Mouse (Mus musculus) myocyte (in vitro differentiated cells): ENCODE data around the gene Scly. TPM values are rescaled to one million over a fixed set of nuclear protein-coding genes. Genes with fewer than 3 reads are reported as not detected.

Experiments used
- H3K27me3 ChIP-seq: one replicate; pipeline ENCODE4 v1.6.1; 2011; ENCODE audit not compliant: control insufficient read depth, insufficient read depth, insufficient read length
- H3K36me3 ChIP-seq: one replicate; pipeline ENCODE4 v1.6.1; 2011; ENCODE audit not compliant: control insufficient read depth, insufficient read depth
- H3K4me2 ChIP-seq: one replicate; pipeline ENCODE4 v1.6.1; 2011; ENCODE audit warnings: low read depth, control low read depth
- H3K4me3 ChIP-seq: one replicate; pipeline ENCODE4 v1.5.1; 2011; ENCODE audit warnings: mild to moderate bottlenecking, control low read depth, moderate library complexity
- H3K79me2 ChIP-seq: one replicate; pipeline ENCODE4 v1.6.1; 2011; ENCODE audit not compliant: control insufficient read depth, insufficient read depth
- H3ac ChIP-seq: one replicate; pipeline ENCODE4 v1.6.1; 2011; ENCODE audit not compliant: control insufficient read depth, insufficient read length
- CEBPB ChIP-seq: IDR thresholded peaks from 2 replicates; pipeline ENCODE4 v1.6.1; 2011; ENCODE audit warnings: mild to moderate bottlenecking, moderate library complexity; ENCODE audit not compliant: poor library complexity, insufficient read depth, severe bottlenecking
- E2F4 ChIP-seq: IDR thresholded peaks from one replicate; pipeline ENCODE4 v1.6.1; 2011; ENCODE audit warnings: mild to moderate bottlenecking, control low read depth, moderate library complexity; ENCODE audit not compliant: insufficient read depth
- MAX ChIP-seq: IDR thresholded peaks from one replicate; pipeline ENCODE4 v1.6.1; 2011; ENCODE audit warnings: low read depth, mild to moderate bottlenecking, control low read depth
- MYOD1 ChIP-seq, 3 experiments: IDR thresholded peaks; one replicate each; pipeline ENCODE4 v1.6.1; 2011; ENCODE audit warnings: control low read depth in 2 of 3, low read depth in 2 of 3, mild to moderate bottlenecking in 2 of 3, moderate library complexity in 1 of 3; ENCODE audit not compliant: insufficient read length in 2 of 3, control insufficient read depth in 1 of 3
- MYOG ChIP-seq, 3 experiments: IDR thresholded peaks; one replicate each; pipeline ENCODE4 v1.6.1; 2011; ENCODE audit warnings: control low read depth in 2 of 3, low read depth in 2 of 3, mild to moderate bottlenecking in 2 of 3; ENCODE audit not compliant: insufficient read length in 2 of 3, control insufficient read depth in 1 of 3, insufficient read depth in 1 of 3
- POLR2A ChIP-seq: IDR thresholded peaks from one replicate; pipeline ENCODE4 v1.6.1; 2011; ENCODE audit warnings: low read depth, mild to moderate bottlenecking, control low read depth, moderate library complexity; ENCODE audit not compliant: insufficient read length
- POLR2AphosphoS2 ChIP-seq: IDR thresholded peaks from one replicate; pipeline ENCODE4 v1.6.1; 2011; ENCODE audit warnings: low read depth, control low read depth; ENCODE audit not compliant: insufficient read length
- REST ChIP-seq: IDR thresholded peaks from one replicate; pipeline ENCODE4 v1.6.1; 2011; ENCODE audit warnings: mild to moderate bottlenecking, control low read depth, moderate library complexity; ENCODE audit not compliant: insufficient read depth, insufficient read length
- SRF ChIP-seq: IDR thresholded peaks from one replicate; pipeline ENCODE4 v1.6.1; 2011; ENCODE audit warnings: low read depth; ENCODE audit not compliant: control insufficient read depth, insufficient read length
- TCF12 ChIP-seq: IDR thresholded peaks from one replicate; pipeline ENCODE4 v1.6.1; 2011; ENCODE audit warnings: mild to moderate bottlenecking, control low read depth; ENCODE audit not compliant: poor library complexity, insufficient read depth, severe bottlenecking
- TCF3 ChIP-seq: IDR thresholded peaks from one replicate; pipeline ENCODE4 v1.6.1; 2011; ENCODE audit warnings: low read depth, control low read depth; ENCODE audit not compliant: insufficient read length
- USF1 ChIP-seq: IDR thresholded peaks from one replicate; pipeline ENCODE4 v1.6.1; 2011; ENCODE audit warnings: low read depth, mild to moderate bottlenecking, control low read depth, moderate library complexity
- polyA plus RNA-seq: library from polyadenylated mRNA; unstranded; fragments of >200 nt; fragmentation: generic; extraction: Trizol; gene quantifications from one replicate; pipeline ENCODE4 v1.2.1, GENCODE M21; 2012; ENCODE audit warnings: missing spikeins

Gene Scly
- polyA plus RNA-seq, 1 experiment = 21.9 TPM

GRCm38 (mm10) chr1:91272260-91272659 is 25.9 kb upstream of the Scly start:
- H3K79me2 ChIP-seq = peaks cover 54% of the 10 kb centered on the region
- TF ChIP-seq CEBPB (no peak), REST (no peak), USF1 (no peak), E2F4 (no peak), TCF3 (no peak), MYOG (IDR thresholded peaks at IDR 0.05; ENCODE audit: control insufficient read depth in 1 of 3, insufficient read depth in 1 of 3, insufficient read length in 2 of 3, low read depth in 2 of 3) (no peak), POLR2AphosphoS2 (no peak)
- no peak overlapping the region for H3K4me3 ChIP-seq
- peak overlapping the region; percentile 35 for H3K4me2 ChIP-seq
- no peak overlapping the region for H3ac ChIP-seq
- no peaks in the 10 kb centered on the region for H3K27me3 ChIP-seq
- H3K36me3 ChIP-seq = peaks cover 31% of the 10 kb centered on the region

GRCm38 (mm10) chr1:91276581-91276980 is 21.6 kb upstream of the Scly start:
- TF ChIP-seq MYOG (IDR thresholded peaks at IDR 0.05; ENCODE audit: control insufficient read depth in 1 of 3, insufficient read depth in 1 of 3, insufficient read length in 2 of 3, low read depth in 2 of 3) (no peak), REST (no peak), POLR2AphosphoS2 (no peak), CEBPB (no peak), TCF3 (no peak)
- Histone ChIP-seq H3K4me2 (no peak overlapping the region), H3K27me3 (no peaks in the 10 kb centered on the region), H3K4me3 (no peak overlapping the region), H3K79me2 (peaks cover 21% of the 10 kb centered on the region), H3K36me3 (peaks cover 54% of the 10 kb centered on the region), H3ac (no peak overlapping the region)

GRCm38 (mm10) chr1:91277480-91277879 is 20.7 kb upstream of the Scly start:
- no peak overlapping the region for H3K4me3 ChIP-seq
- H3K36me3 ChIP-seq = peaks cover 62% of the 10 kb centered on the region
- H3K79me2 ChIP-seq = peaks cover 15% of the 10 kb centered on the region
- TF ChIP-seq SRF = no peak
- no peak for TF ChIP-seq E2F4
- TF ChIP-seq MAX = no peak
- no peak for TF ChIP-seq POLR2A
- no peak for TF ChIP-seq MYOG (IDR thresholded peaks at IDR 0.05; ENCODE audit: control insufficient read depth in 1 of 3, insufficient read depth in 1 of 3, insufficient read length in 2 of 3, low read depth in 2 of 3)
- no peak for TF ChIP-seq CEBPB
- no peak for TF ChIP-seq TCF12
- no peak for TF ChIP-seq POLR2AphosphoS2
- TF ChIP-seq REST = no peak
- TF ChIP-seq USF1 = no peak
- no peak for TF ChIP-seq MYOD1 (IDR thresholded peaks at IDR 0.05; ENCODE audit: control insufficient read depth in 1 of 3, insufficient read length in 2 of 3, low read depth in 2 of 3)
- TF ChIP-seq TCF3 = no peak
- no peak overlapping the region for H3ac ChIP-seq
- no peaks in the 10 kb centered on the region for H3K27me3 ChIP-seq
- no peak overlapping the region for H3K4me2 ChIP-seq

GRCm38 (mm10) chr1:91278410-91279119 is 19.6 kb upstream of the Scly start:
- Histone ChIP-seq H3K27me3 (no peaks in the 10 kb centered on the region), H3K4me3 (no peak overlapping the region), H3K79me2 (peaks cover 4% of the 10 kb centered on the region), H3K36me3 (peaks cover 64% of the 10 kb centered on the region), H3ac (no peak overlapping the region), H3K4me2 (no peak overlapping the region)
- TF ChIP-seq MYOD1 (IDR thresholded peaks at IDR 0.05; ENCODE audit: control insufficient read depth in 1 of 3, insufficient read length in 2 of 3, low read depth in 2 of 3) = no peak
- TF ChIP-seq TCF3 = no peak
- no peak for TF ChIP-seq TCF12
- no peak for TF ChIP-seq SRF
- no peak for TF ChIP-seq E2F4
- TF ChIP-seq MAX = no peak
- no peak for TF ChIP-seq MYOG (IDR thresholded peaks at IDR 0.05; ENCODE audit: control insufficient read depth in 1 of 3, insufficient read depth in 1 of 3, insufficient read length in 2 of 3, low read depth in 2 of 3)
- no peak for TF ChIP-seq POLR2A
- TF ChIP-seq USF1 = no peak
- no peak for TF ChIP-seq REST
- TF ChIP-seq POLR2AphosphoS2 = no peak
- TF ChIP-seq CEBPB = no peak

- Histone ChIP-seq H3ac (no peak overlapping the region), H3K36me3 (peaks cover 64% of the 10 kb centered on the region), H3K27me3 (no peaks in the 10 kb centered on the region), H3K4me2 (no peak overlapping the region), H3K79me2 (no peaks in the 10 kb centered on the region), H3K4me3 (no peak overlapping the region)
- TF ChIP-seq POLR2AphosphoS2 (no peak), REST (no peak), USF1 (no peak), TCF12 (no peak), E2F4 (no peak), POLR2A (no peak), TCF3 (no peak), MYOD1 (IDR thresholded peaks at IDR 0.05; ENCODE audit: control insufficient read depth in 1 of 3, insufficient read length in 2 of 3, low read depth in 2 of 3) (no peak), MYOG (IDR thresholded peaks at IDR 0.05; ENCODE audit: control insufficient read depth in 1 of 3, insufficient read depth in 1 of 3, insufficient read length in 2 of 3, low read depth in 2 of 3) (no peak), SRF (no peak)
Measured at GRCm38 (mm10) chr1:91279126-91279525, 19.0 kb upstream of the Scly start.
